Mouse (Mus musculus) stomach, embryonic 15.5 days (tissue): ENCODE measurements around the gene Gm10837. TPM values are rescaled to one million over a fixed set of nuclear protein-coding genes. Genes with fewer than 3 reads are reported as not detected.

Experiments used
- ATAC-seq: fragments of 200-750 bp; cut with Nextera tagmentation; 2 replicates; pipeline ENCODE4 v1.8.0; 2017; ENCODE audit warnings: low read depth, moderate number of reproducible peaks, moderate TSS enrichment; ENCODE audit not compliant: insufficient read depth, low FRiP score
- H3K27ac ChIP-seq: fragments of 300-500 bp; sonication (generic); 2 replicates; pipeline ENCODE4 v1.5.1; 2015; ENCODE audit warnings: mild to moderate bottlenecking, inconsistent platforms
- H3K27me3 ChIP-seq: fragments of 300-500 bp; sonication (generic); replicated peaks from 2 replicates; pipeline ENCODE4 v1.6.1; 2015; ENCODE audit warnings: inconsistent platforms
- H3K36me3 ChIP-seq: fragments of 300-500 bp; sonication (generic); 2 replicates; pipeline ENCODE4 v1.6.1; 2015; ENCODE audit warnings: inconsistent platforms
- H3K4me1 ChIP-seq: fragments of 300-500 bp; sonication (generic); 2 replicates; pipeline ENCODE4 v1.6.1; 2015; ENCODE audit warnings: inconsistent platforms
- H3K4me2 ChIP-seq: fragments of 300-500 bp; sonication (generic); 2 replicates; pipeline ENCODE4 v1.6.1; 2015; ENCODE audit warnings: mild to moderate bottlenecking, inconsistent platforms
- H3K4me3 ChIP-seq: fragments of 300-500 bp; sonication (generic); replicated peaks from 2 replicates; pipeline ENCODE4 v1.5.1; 2015; ENCODE audit warnings: inconsistent platforms
- H3K9ac ChIP-seq: fragments of 300-500 bp; sonication (generic); 2 replicates; pipeline ENCODE4 v1.6.1; 2015; ENCODE audit warnings: inconsistent platforms
- H3K9me3 ChIP-seq: fragments of 300-500 bp; sonication (generic); 2 replicates; pipeline ENCODE4 v1.6.1; 2016; ENCODE audit warnings: inconsistent platforms
- WGBS: fragments of 180-500 bp; shearing (Covaris S2); methylation state at CpG from one replicate; pipeline ENCODE4 v1.1.7; 2015; 5-methylcytosine and 5-hydroxymethylcytosine counted together
- polyA plus RNA-seq: library from polyadenylated mRNA; unstranded; fragments of >200 nt; fragmentation: Nextera tagmentation; extraction: Ambion mirVana; gene quantifications from 2 replicates; pipeline ENCODE4 v1.2.1, GENCODE M21; 2015

The Gm10837 gene
- polyA plus RNA-seq, 1 experiment from 2014 or later = not detected

GRCm38 (mm10) chr14:122528475-122528874, 38.1 kb downstream of the Gm10837 start:
- Histone ChIP-seq H3K27me3 (no peaks in the 10 kb centered on the region), H3K9ac (no peak overlapping the region), H3K36me3 (no peaks in the 10 kb centered on the region), H3K4me1 (no peaks in the 10 kb centered on the region), H3K27ac (no peak overlapping the region), H3K4me2 (no peak overlapping the region), H3K9me3 (no peaks in the 10 kb centered on the region), H3K4me3 (no peak overlapping the region)
- ATAC-seq = no peak
- 82% methylated on average over 4 of the region's 4 CpGs for WGBS

- peak within 1 kb of the TSS; percentile 62 for H3K4me3 ChIP-seq
- 0 out of 2 replicates have a peak, but pooled peaks cover 4% of the 10 kb centered on the region for H3K4me1 ChIP-seq
- ATAC-seq = peak; percentile 100
- peak within 1 kb of the TSS; percentile 17; the same call in 1 of the 2 replicates for H3K27ac ChIP-seq
- peak within 1 kb of the TSS; percentile 74 for H3K4me2 ChIP-seq
- no peaks in the 10 kb centered on the region for H3K36me3 ChIP-seq
- H3K27me3 ChIP-seq = no peaks in the 10 kb centered on the region
- peak within 1 kb of the TSS; percentile 32; the same call in 1 of the 2 replicates for H3K9ac ChIP-seq
- no peaks in the 10 kb centered on the region for H3K9me3 ChIP-seq
- WGBS = 2% methylated on average over 54 of the region's 54 CpGs
Observed at GRCm38 (mm10) chr14:122534017-122534924, 43.9 kb downstream of the Gm10837 start, which contains the start of gene Pcca. TSS of gene Pcca (plus strand) at chr14:122534324.

GRCm38 (mm10) chr14:122535986-122536385, 45.6 kb downstream of the Gm10837 start:
- H3K4me2 ChIP-seq = no peak overlapping the region
- 0 out of 2 replicates have a peak, but pooled peaks cover 4% of the 10 kb centered on the region for H3K4me1 ChIP-seq
- H3K9ac ChIP-seq = no peak overlapping the region
- H3K36me3 ChIP-seq = no peaks in the 10 kb centered on the region
- 98% methylated on average over 1 of the region's 1 CpGs for WGBS
- H3K27me3 ChIP-seq = no peaks in the 10 kb centered on the region
- H3K4me3 ChIP-seq = no peak overlapping the region
- H3K27ac ChIP-seq = no peak overlapping the region
- no peaks in the 10 kb centered on the region for H3K9me3 ChIP-seq
- ATAC-seq = no peak

Other genes with a start within 250 kb of the Gm10837 start
- gene Gm5089, start 39.5 kb upstream of the Gm10837 start, polyA plus RNA-seq = 0.06 TPM in 1 of 2 replicates, not detected in the other
- gene Zic5, start 24.9 kb upstream of the Gm10837 start, polyA plus RNA-seq = not detected in 2 replicates
- not detected in 2 replicates for gene Zic2, start 15.2 kb upstream of the Gm10837 start, polyA plus RNA-seq
- gene Pcca, start 43.7 kb downstream of the Gm10837 start, polyA plus RNA-seq = 19.2 and 20.2 TPM in 2 replicates